Mouse (Mus musculus) stomach, postnatal 0 days (tissue): ENCODE results near the gene Cdca5. TPM values are rescaled to one million over a fixed set of nuclear protein-coding genes. Genes with fewer than 3 reads are reported as not detected.

Source experiments
- ATAC-seq: fragments of 200-750 bp; cut with Nextera tagmentation; 2 replicates; pipeline ENCODE4 v1.8.0; 2017; ENCODE audit not compliant: low FRiP score, low TSS enrichment
- DNase-seq: peaks from one replicate; pipeline ENCODE4 v3.0.0-alpha.2; 2016; ENCODE audit warnings: low spot score
- H3K27ac ChIP-seq: fragments of 300-500 bp; sonication (generic); replicated peaks from 2 replicates; pipeline ENCODE4 v1.5.1; 2014; ENCODE audit warnings: mild to moderate bottlenecking, control low read depth
- H3K27me3 ChIP-seq: fragments of 300-500 bp; sonication (generic); 2 replicates; pipeline ENCODE4 v1.6.1; 2014; ENCODE audit warnings: low read length; ENCODE audit not compliant: control insufficient read depth, insufficient read depth
- H3K36me3 ChIP-seq: fragments of 300-500 bp; sonication (generic); 2 replicates; pipeline ENCODE4 v1.6.1; 2014; ENCODE audit warnings: low read length, mixed read lengths; ENCODE audit not compliant: control insufficient read depth, insufficient read depth
- H3K4me1 ChIP-seq: fragments of 300-500 bp; sonication (generic); replicated peaks from 2 replicates; pipeline ENCODE4 v1.6.1; 2014; ENCODE audit warnings: antibody characterized with exemption; ENCODE audit not compliant: control insufficient read depth, insufficient read depth
- H3K4me2 ChIP-seq: fragments of 300-500 bp; sonication (generic); replicated peaks from 2 replicates; pipeline ENCODE4 v1.6.1; 2014; ENCODE audit warnings: low read depth, mild to moderate bottlenecking, control low read depth, moderate library complexity
- H3K4me3 ChIP-seq: fragments of 300-500 bp; sonication (generic); 2 replicates; pipeline ENCODE4 v1.5.1; 2014; ENCODE audit warnings: low read depth, low read length, control low read depth
- H3K9ac ChIP-seq: fragments of 300-500 bp; sonication (generic); 2 replicates; pipeline ENCODE4 v1.6.1; 2014; ENCODE audit warnings: mild to moderate bottlenecking, low read length, control low read depth, mixed read lengths
- H3K9me3 ChIP-seq: fragments of 300-500 bp; sonication (generic); 2 replicates; pipeline ENCODE4 v1.6.1; 2016; ENCODE audit warnings: low read length; ENCODE audit not compliant: control insufficient read depth
- CTCF ChIP-seq: IDR thresholded peaks from 2 replicates; pipeline ENCODE4 v1.5.1; 2016; ENCODE audit warnings: antibody characterized with exemption, low read depth, mild to moderate bottlenecking, moderate library complexity
- EP300 ChIP-seq: optimal IDR thresholded peaks from 2 replicates; pipeline ENCODE3; 2016; ENCODE audit warnings: antibody characterized with exemption
- WGBS: fragments of 180-500 bp; shearing (Covaris S2); extraction: QIAGEN DNeasy Blood & Tissue Kit; methylation state at CpG from one replicate; pipeline ENCODE4 v1.1.7; 2014; 5-methylcytosine and 5-hydroxymethylcytosine counted together
- polyA plus RNA-seq: library from polyadenylated mRNA; unstranded; fragments of >200 nt; fragmentation: Nextera tagmentation; extraction: Ambion mirVana; gene quantifications from 2 replicates; pipeline ENCODE4 v1.2.1, GENCODE M21; 2015

Gene Cdca5
- polyA plus RNA-seq, 1 experiment from 2014 or later: 7.9 TPM

DNA sequence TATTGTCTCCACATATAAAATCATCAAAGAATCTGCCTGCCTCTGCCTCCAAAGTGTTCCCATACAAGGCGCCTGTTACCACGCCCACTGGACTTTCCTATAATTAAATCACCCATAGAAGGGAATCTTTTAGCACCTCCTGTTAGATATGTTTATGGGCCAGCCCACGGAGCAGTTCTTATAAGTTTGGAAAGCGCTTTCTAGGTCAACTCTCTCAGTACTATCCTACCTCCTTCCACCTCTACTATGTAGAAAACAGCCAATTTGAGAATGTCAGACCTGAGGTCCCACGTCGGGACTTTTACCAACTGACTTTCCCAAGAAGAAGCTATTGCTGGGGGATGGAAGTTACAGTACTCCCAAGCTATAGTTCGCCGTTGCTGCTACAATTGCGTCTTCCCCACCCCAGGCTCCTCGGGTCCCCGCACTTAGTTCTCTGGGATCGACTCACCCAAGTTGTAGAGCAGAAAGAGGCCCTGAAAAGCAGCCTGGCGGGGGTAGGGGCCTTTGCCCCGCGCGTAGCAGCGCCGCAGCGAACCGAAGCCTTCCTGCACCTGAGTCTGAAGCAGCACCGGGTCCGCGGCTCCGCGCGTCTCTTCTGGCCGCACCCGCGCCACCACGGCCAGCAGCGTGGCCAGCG lies 32.7 kb downstream of the Cdca5 start:
- Histone ChIP-seq H3K9me3 (no peaks in the 10 kb centered on the region), H3K27me3 (no peaks in the 10 kb centered on the region), H3K4me3 (peak overlapping the region; percentile 78), H3K9ac (peak overlapping the region; percentile 74), H3K4me2 (peak overlapping the region; percentile 97), H3K4me1 (no peaks in the 10 kb centered on the region), H3K36me3 (peaks cover 18% of the 10 kb centered on the region), H3K27ac (peak overlapping the region; percentile 95)
- DNase-seq (no peak), ATAC-seq (no peak)
- 4% methylated on average over 32 of the region's 32 CpGs for WGBS
- TF ChIP-seq CTCF: no peak
- no peak for TF ChIP-seq EP300

- DNase-seq (peak; percentile 92), ATAC-seq (peak; percentile 85)
- Histone ChIP-seq H3K4me3 (peak within 1 kb of the TSS; percentile 78), H3K9ac (peak within 1 kb of the TSS; percentile 74), H3K4me1 (no peaks in the 10 kb centered on the region), H3K9me3 (no peaks in the 10 kb centered on the region), H3K36me3 (peaks cover 18% of the 10 kb centered on the region), H3K4me2 (peak within 1 kb of the TSS; percentile 97), H3K27me3 (no peaks in the 10 kb centered on the region), H3K27ac (peak within 1 kb of the TSS; percentile 95)
- WGBS: under 1% methylated on average over 77 of the region's 77 CpGs
- TF ChIP-seq CTCF: peak; percentile 11; the same call in 1 of the 2 replicates
- no peak for TF ChIP-seq EP300
Measured at GRCm38 (mm10) chr19:6117986-6118676, 33.3 kb downstream of the Cdca5 start, which contains the start of gene Sac3d1. Gene Sac3d1, minus strand, starts transcription at chr19:6118650.

- no peaks in the 10 kb centered on the region for H3K4me1 ChIP-seq
- H3K4me3 ChIP-seq: peak overlapping the region; percentile 78
- WGBS: under 1% methylated on average over 8 of the region's 8 CpGs
- no peak for DNase-seq
- ATAC-seq: peak; percentile 48
- H3K9ac ChIP-seq: 0 out of 2 replicates have a peak overlapping the region, but pooled peaks have one; percentile 31
- no peaks in the 10 kb centered on the region for H3K27me3 ChIP-seq
- H3K4me2 ChIP-seq: peak overlapping the region; percentile 97
- TF ChIP-seq CTCF (no peak), EP300 (no peak)
- no peaks in the 10 kb centered on the region for H3K9me3 ChIP-seq
- H3K27ac ChIP-seq: peak overlapping the region; percentile 95
- peaks cover 18% of the 10 kb centered on the region for H3K36me3 ChIP-seq
Measured at GRCm38 (mm10) chr19:6118677-6119185, 33.9 kb downstream of the Cdca5 start.

DNA sequence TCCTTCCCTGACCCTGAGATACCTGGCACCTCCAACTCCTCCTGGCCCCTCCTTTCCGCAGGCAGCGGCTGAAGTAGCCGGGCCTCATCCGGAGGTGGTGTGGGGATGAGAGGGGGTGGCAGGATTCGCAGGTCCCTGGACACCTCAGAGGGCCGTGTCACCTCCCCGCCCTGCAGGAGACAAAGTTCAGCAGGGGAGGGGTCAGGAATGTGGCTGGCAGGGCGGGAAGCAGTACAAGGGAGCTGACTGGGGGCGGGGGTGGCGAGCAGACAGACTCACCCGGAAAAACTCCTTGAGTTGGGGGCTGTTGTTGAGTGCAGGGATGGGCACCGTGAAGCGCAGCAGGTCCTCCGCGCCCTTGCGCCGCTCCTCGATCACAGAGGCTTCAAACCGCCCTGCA lies 37.0 kb downstream of the Cdca5 start:
- H3K36me3 ChIP-seq: peaks cover 3% of the 10 kb centered on the region; the same call in 1 of the 2 replicates
- TF ChIP-seq CTCF: no peak
- no peak for TF ChIP-seq EP300
- H3K4me3 ChIP-seq: no peak overlapping the region
- WGBS: 43% methylated on average over 19 of the region's 19 CpGs
- ATAC-seq (no peak), DNase-seq (no peak)
- no peaks in the 10 kb centered on the region for H3K4me1 ChIP-seq
- no peak overlapping the region for H3K9ac ChIP-seq
- H3K9me3 ChIP-seq: no peaks in the 10 kb centered on the region
- no peaks in the 10 kb centered on the region for H3K27me3 ChIP-seq
- H3K4me2 ChIP-seq: no peak overlapping the region
- no peak overlapping the region for H3K27ac ChIP-seq

DNA sequence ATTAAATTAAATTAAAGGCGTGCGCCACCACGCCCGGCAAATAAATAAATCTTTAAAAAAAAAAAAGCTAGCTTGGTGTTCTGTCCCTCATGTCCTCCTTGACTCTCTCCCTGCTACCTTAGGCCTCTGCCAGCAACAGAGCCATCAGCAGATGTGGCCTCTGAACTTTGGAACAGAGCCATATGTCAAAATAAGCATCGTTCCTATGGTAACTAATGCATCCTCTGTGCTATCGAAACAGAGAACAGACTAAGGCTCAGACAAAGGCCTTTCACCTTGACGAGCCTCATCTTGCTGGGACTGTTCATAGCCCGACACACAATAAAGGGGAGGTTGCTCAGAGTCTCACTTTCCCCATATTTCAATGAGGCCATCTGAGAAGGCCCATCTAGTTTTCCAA lies 38.5 kb downstream of the Cdca5 start:
- no peak for ATAC-seq
- no peaks in the 10 kb centered on the region for H3K9me3 ChIP-seq
- no peak for DNase-seq
- no peak overlapping the region for H3K4me3 ChIP-seq
- H3K4me2 ChIP-seq: no peak overlapping the region
- H3K27me3 ChIP-seq: no peaks in the 10 kb centered on the region
- H3K27ac ChIP-seq: no peak overlapping the region; the same call in 1 of the 2 replicates
- peaks cover 3% of the 10 kb centered on the region; the same call in 1 of the 2 replicates for H3K36me3 ChIP-seq
- H3K9ac ChIP-seq: no peak overlapping the region
- 53% methylated on average over 8 of the region's 8 CpGs for WGBS
- TF ChIP-seq CTCF: no peak
- TF ChIP-seq EP300: no peak
- no peaks in the 10 kb centered on the region for H3K4me1 ChIP-seq

DNA sequence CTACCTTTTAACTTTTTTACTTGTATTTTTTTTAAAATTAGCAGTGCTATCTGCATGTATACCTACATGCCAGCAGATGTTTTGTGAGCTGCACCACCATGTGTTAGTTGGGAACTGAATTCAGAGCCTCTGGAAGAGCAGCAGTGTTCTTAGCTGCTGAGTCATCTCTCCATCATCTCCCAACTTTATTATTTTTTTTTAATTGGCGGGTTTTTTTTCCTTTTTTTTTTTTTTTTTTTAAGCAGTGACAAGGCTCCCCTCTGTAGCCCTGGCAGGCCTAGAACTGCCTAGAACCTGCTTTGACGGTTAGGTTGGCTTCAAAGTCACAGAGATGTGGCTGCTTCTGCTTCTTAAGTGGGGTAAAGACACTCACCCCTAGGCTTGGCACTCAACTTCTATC lies 40.1 kb downstream of the Cdca5 start:
- H3K36me3 ChIP-seq: peaks cover 3% of the 10 kb centered on the region; the same call in 1 of the 2 replicates
- H3K4me2 ChIP-seq: no peak overlapping the region
- no peak overlapping the region for H3K4me3 ChIP-seq
- no peaks in the 10 kb centered on the region for H3K27me3 ChIP-seq
- TF ChIP-seq EP300 (no peak), CTCF (no peak)
- no peak overlapping the region for H3K27ac ChIP-seq
- H3K9me3 ChIP-seq: no peaks in the 10 kb centered on the region
- no peak overlapping the region for H3K9ac ChIP-seq
- no peak for ATAC-seq
- DNase-seq: no peak
- H3K4me1 ChIP-seq: no peaks in the 10 kb centered on the region
- WGBS: 54% methylated on average over 2 of the region's 2 CpGs
